Mouse (Mus musculus): ENCODE results near the gene Msrb3. TPM values are rescaled to one million over a fixed set of nuclear protein-coding genes. Genes with fewer than 3 reads are reported as not detected.

Msrb3 gene
- polyA plus RNA-seq, 2 experiments = 13.9 to 28.8 TPM

GRCm38 (mm10) chr10:120882347-120883068, 16.4 kb downstream of the Msrb3 start:
- H3K27me3 ChIP-seq (ENCODE audit: control insufficient read depth, insufficient read depth, low read length) = no peaks in the 10 kb centered on the region
- ATAC-seq (ENCODE audit: low FRiP score, low read depth) (peak; percentile 91), DNase-seq (ENCODE audit: low spot score) (peak; percentile 69)
- no peak for TF ChIP-seq POLR2A (IDR thresholded peaks at IDR 0.05; ENCODE audit: borderline replicate concordance, extremely low read depth, insufficient read depth, insufficient read length)
- H3K9ac ChIP-seq (ENCODE audit: low read depth, low read length, severe bottlenecking) = peak overlapping the region; percentile 44
- H3K36me3 ChIP-seq (ENCODE audit: control insufficient read depth, insufficient read depth, low read length) = 0 out of 2 replicates have a peak, but pooled peaks cover 3% of the 10 kb centered on the region
- peaks cover 15% of the 10 kb centered on the region for H3K4me1 ChIP-seq (ENCODE audit: control insufficient read depth, insufficient read depth, low read length)
- peak overlapping the region; percentile 57 for H3K4me2 ChIP-seq (replicated peaks; ENCODE audit: low read depth, low read length, severe bottlenecking)
- peak overlapping the region; percentile 48; the same call in 1 of the 2 replicates for H3K27ac ChIP-seq (replicated peaks; ENCODE audit: low read depth, low read length)
- peak overlapping the region; percentile 27 for H3K4me3 ChIP-seq (replicated peaks; ENCODE audit: low read length)
- WGBS = 8% methylated on average over 17 of the region's 17 CpGs
- H3K9me3 ChIP-seq (ENCODE audit: control insufficient read depth, low read length) = no peaks in the 10 kb centered on the region

DNA sequence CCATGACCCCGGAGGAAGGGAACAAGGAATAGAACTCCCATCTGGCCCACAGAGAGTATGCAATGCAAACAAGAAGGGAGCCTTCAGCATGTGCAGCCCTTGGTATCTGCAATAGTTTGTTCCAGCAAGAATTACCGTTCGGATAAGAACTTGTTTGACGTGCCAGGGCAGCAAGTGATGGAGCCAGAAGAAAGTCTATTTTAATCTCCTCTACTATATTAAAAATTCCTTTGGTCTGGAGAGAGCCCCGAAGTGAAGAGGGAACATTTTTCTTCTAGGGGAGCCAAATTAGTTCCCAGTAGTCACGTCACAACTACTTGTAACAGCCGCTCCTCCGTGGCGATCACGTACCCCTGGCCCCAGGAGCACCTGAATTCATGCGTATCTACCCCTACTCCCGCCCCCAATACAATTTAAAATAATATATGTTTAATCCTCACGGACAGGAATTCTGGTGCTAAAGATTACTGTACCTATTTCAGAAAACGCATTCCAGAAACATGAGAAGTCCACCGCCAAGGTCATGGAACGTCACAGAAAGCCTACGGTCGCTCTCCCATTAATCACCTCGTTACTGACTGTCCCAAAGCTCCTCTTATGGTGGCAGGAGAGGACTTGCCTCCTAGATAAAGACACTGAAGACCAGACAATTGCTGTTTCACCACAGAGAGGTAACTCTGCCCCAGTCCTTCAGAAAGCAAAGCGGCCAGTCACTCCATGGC, 22.2 kb downstream of the Msrb3 start:
- Histone ChIP-seq H3K27ac (replicated peaks; ENCODE audit: low read depth, low read length) (no peak overlapping the region), H3K9me3 (ENCODE audit: control insufficient read depth, low read length) (no peaks in the 10 kb centered on the region), H3K36me3 (ENCODE audit: control insufficient read depth, insufficient read depth, low read length) (no peaks in the 10 kb centered on the region), H3K27me3 (ENCODE audit: control insufficient read depth, insufficient read depth, low read length) (no peaks in the 10 kb centered on the region), H3K4me2 (replicated peaks; ENCODE audit: low read depth, low read length, severe bottlenecking) (no peak overlapping the region), H3K4me1 (ENCODE audit: control insufficient read depth, insufficient read depth, low read length) (peaks cover 39% of the 10 kb centered on the region), H3K9ac (ENCODE audit: low read depth, low read length, severe bottlenecking) (no peak overlapping the region), H3K4me3 (replicated peaks; ENCODE audit: low read length) (no peak overlapping the region; the same call in 1 of the 2 replicates)
- 51% methylated on average over 20 of the region's 20 CpGs for WGBS
- TF ChIP-seq POLR2A (IDR thresholded peaks at IDR 0.05; ENCODE audit: borderline replicate concordance, extremely low read depth, insufficient read depth, insufficient read length) = no peak
- peak; percentile 8 for ATAC-seq (ENCODE audit: low FRiP score, low read depth)
- DNase-seq (ENCODE audit: low spot score) = peak; percentile 30

- Histone ChIP-seq H3K27me3 (ENCODE audit: control insufficient read depth, insufficient read depth, low read length) (no peaks in the 10 kb centered on the region), H3K4me3 (replicated peaks; ENCODE audit: low read length) (no peak overlapping the region; the same call in 1 of the 2 replicates), H3K9me3 (ENCODE audit: control insufficient read depth, low read length) (no peaks in the 10 kb centered on the region), H3K36me3 (ENCODE audit: control insufficient read depth, insufficient read depth, low read length) (no peaks in the 10 kb centered on the region), H3K27ac (replicated peaks; ENCODE audit: low read depth, low read length) (no peak overlapping the region), H3K4me1 (ENCODE audit: control insufficient read depth, insufficient read depth, low read length) (peaks cover 38% of the 10 kb centered on the region), H3K9ac (ENCODE audit: low read depth, low read length, severe bottlenecking) (no peak overlapping the region), H3K4me2 (replicated peaks; ENCODE audit: low read depth, low read length, severe bottlenecking) (peak overlapping the region; percentile 36)
- DNase-seq (ENCODE audit: low spot score) (peak; percentile 92), ATAC-seq (ENCODE audit: low FRiP score, low read depth) (peak; percentile 64)
- WGBS = 16% methylated on average over 26 of the region's 26 CpGs
- no peak for TF ChIP-seq POLR2A (IDR thresholded peaks at IDR 0.05; ENCODE audit: borderline replicate concordance, extremely low read depth, insufficient read depth, insufficient read length)
These were observed 23.0 kb downstream of the Msrb3 start for GRCm38 (mm10) chr10:120875672-120876463.

DNA sequence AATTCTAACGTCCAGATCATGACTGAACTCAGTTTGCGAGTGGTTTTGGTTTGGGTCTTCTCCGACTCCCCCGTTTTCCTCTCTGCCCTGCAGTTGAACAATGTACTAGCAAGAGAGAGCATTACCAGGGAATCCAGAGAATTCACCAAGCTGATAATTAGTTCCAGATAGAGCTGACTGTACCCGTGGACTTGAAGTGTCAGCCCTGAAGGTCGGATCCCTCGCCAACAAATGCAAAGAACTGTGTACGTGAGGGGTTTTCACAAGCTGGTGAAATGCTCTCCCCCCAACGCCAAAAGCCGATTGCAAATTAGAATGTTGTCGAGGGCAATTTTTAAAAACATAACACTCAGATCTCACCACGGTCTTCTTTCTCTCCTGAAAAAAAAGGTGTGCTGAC, 24.6 kb downstream of the Msrb3 start:
- Histone ChIP-seq H3K36me3 (ENCODE audit: control insufficient read depth, insufficient read depth, low read length) (no peaks in the 10 kb centered on the region), H3K9ac (ENCODE audit: low read depth, low read length, severe bottlenecking) (no peak overlapping the region), H3K27me3 (ENCODE audit: control insufficient read depth, insufficient read depth, low read length) (no peaks in the 10 kb centered on the region), H3K4me1 (ENCODE audit: control insufficient read depth, insufficient read depth, low read length) (peaks cover 38% of the 10 kb centered on the region), H3K4me3 (replicated peaks; ENCODE audit: low read length) (no peak overlapping the region), H3K4me2 (replicated peaks; ENCODE audit: low read depth, low read length, severe bottlenecking) (no peak overlapping the region), H3K9me3 (ENCODE audit: control insufficient read depth, low read length) (no peaks in the 10 kb centered on the region), H3K27ac (replicated peaks; ENCODE audit: low read depth, low read length) (no peak overlapping the region)
- no peak for ATAC-seq (ENCODE audit: low FRiP score, low read depth)
- TF ChIP-seq POLR2A (IDR thresholded peaks at IDR 0.05; ENCODE audit: borderline replicate concordance, extremely low read depth, insufficient read depth, insufficient read length) = no peak
- WGBS = 29% methylated on average over 12 of the region's 12 CpGs
- DNase-seq (ENCODE audit: low spot score) = no peak

- no peak for ATAC-seq (ENCODE audit: low FRiP score, low read depth)
- DNase-seq (ENCODE audit: low spot score) = no peak
- no peak overlapping the region for H3K4me3 ChIP-seq (replicated peaks; ENCODE audit: low read length)
- H3K9me3 ChIP-seq (ENCODE audit: control insufficient read depth, low read length) = no peaks in the 10 kb centered on the region
- no peak overlapping the region for H3K9ac ChIP-seq (ENCODE audit: low read depth, low read length, severe bottlenecking)
- no peaks in the 10 kb centered on the region for H3K27me3 ChIP-seq (ENCODE audit: control insufficient read depth, insufficient read depth, low read length)
- H3K27ac ChIP-seq (replicated peaks; ENCODE audit: low read depth, low read length) = no peak overlapping the region
- peaks cover 38% of the 10 kb centered on the region for H3K4me1 ChIP-seq (ENCODE audit: control insufficient read depth, insufficient read depth, low read length)
- no peaks in the 10 kb centered on the region for H3K36me3 ChIP-seq (ENCODE audit: control insufficient read depth, insufficient read depth, low read length)
- no peak overlapping the region for H3K4me2 ChIP-seq (replicated peaks; ENCODE audit: low read depth, low read length, severe bottlenecking)
- TF ChIP-seq POLR2A (IDR thresholded peaks at IDR 0.05; ENCODE audit: borderline replicate concordance, extremely low read depth, insufficient read depth, insufficient read length) = no peak
- WGBS = 36% methylated on average over 8 of the region's 8 CpGs
These were observed 25.2 kb downstream of the Msrb3 start for GRCm38 (mm10) chr10:120873646-120874201.
